Mouse (Mus musculus): Measurements from ENCODE around the gene Gpr61. TPM values are rescaled to one million over a fixed set of nuclear protein-coding genes. Genes with fewer than 3 reads are reported as not detected.

Gpr61 gene
- polyA plus RNA-seq (2015; fragmentation: Nextera tagmentation; extraction: Ambion mirVana), result 6.1 and 6.4 TPM in 2 replicates

DNA sequence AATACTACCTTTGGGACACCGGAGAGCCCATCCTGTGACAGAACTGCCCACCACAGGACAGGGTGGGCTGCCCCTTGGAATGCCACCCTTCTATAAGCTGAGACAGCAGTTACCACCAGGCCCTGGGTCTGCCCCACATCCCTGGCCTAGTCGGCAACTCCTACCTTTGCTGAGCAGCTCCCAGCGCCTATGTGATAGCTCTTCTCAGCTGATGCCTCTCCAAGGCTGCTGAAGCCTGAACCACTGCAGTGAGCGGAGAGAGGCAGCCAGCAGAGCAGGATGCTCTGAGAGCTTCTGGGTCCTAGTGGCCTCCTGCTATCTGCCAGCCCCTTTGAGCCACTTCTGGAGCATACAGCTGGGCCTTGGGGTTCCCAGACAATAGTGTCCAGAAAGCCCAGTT is at the start of gene Gpr61:
Gene Gpr61 (minus strand): TSS at position 227 of the 400 bp plus-strand sequence.
- Histone ChIP-seq H3K36me3 (no peaks in the 10 kb centered on the region), H3K27ac (replicated peaks) (peak within 1 kb of the TSS; percentile 57; the same call in 1 of the 2 replicates), H3K27me3 (no peaks in the 10 kb centered on the region), H3K4me3 (peak within 1 kb of the TSS; percentile 45), H3K9ac (peak within 1 kb of the TSS; percentile 50), H3K4me2 (peak within 1 kb of the TSS; percentile 53), H3K9me3 (no peaks in the 10 kb centered on the region), H3K4me1 (replicated peaks) (peaks cover 24% of the 10 kb centered on the region)
- peak; percentile 79 for ATAC-seq (ENCODE audit: low FRiP score, low read depth)
- WGBS, result 40% methylated on average over 4 of the region's 4 CpGs

DNA sequence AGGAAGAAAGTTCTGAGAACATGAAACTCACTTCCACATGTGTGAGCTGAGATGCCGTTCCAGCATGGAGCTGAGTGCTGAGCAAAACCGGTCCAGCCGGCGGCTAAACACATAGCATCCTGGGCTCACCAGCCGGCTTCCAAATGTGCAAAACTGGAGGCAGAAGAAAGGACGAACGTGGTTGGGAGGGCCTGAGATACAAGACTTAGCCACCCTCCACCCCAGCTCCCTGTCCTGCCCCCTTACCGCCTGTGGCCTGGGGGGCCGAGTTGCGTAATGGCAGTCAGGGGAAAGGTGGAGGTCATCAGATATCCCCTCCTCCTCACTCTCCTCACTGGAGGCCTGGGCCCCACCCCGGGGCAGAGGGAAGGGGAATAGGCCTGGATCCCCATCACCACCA is 49.8 kb upstream of the Gpr61 start:
- H3K9me3 ChIP-seq, result no peaks in the 10 kb centered on the region
- WGBS, result 93% methylated on average over 11 of the region's 11 CpGs
- H3K27me3 ChIP-seq, result no peaks in the 10 kb centered on the region
- H3K9ac ChIP-seq, result no peak overlapping the region
- ATAC-seq (ENCODE audit: low FRiP score, low read depth), result no peak
- H3K27ac ChIP-seq (replicated peaks), result no peak overlapping the region
- H3K36me3 ChIP-seq, result peaks cover 48% of the 10 kb centered on the region
- H3K4me1 ChIP-seq (replicated peaks), result peaks cover 36% of the 10 kb centered on the region
- H3K4me2 ChIP-seq, result no peak overlapping the region
- H3K4me3 ChIP-seq, result no peak overlapping the region

DNA sequence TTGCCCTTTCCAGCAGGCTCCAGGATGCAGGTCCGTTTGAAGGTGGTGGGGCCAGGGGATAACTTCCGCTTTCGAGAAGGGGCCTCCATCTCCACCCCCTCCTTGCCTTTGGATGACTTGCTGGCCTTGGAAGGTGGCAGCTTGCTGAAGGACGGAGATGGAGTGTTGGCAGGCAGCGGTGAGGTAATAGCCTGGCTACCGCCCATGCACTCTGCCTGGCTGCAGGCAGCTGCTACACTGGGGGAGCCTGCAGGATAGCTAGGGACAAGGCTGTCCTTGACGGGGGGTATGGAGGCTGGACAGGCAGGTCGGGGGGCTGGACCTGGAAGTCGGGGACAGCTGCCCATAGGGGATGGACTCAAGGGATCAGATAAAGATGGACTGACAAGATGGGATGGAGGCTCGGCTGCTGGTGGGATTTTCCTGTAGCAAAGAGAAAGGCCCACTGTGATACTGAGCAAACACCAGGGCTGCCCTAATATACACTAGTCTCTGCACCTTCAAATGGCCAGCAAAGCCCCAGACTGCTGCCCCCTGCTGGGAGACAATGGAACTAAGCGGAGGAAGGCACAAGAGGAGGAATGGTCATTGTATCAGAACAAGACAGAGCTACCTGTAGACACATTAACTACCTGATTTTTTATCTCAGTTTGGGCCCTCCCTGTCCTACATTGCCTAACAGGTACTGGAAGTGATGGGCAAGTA is 49.1 kb upstream of the Gpr61 start:
- Histone ChIP-seq H3K9ac (no peak overlapping the region), H3K27ac (replicated peaks) (no peak overlapping the region), H3K9me3 (no peaks in the 10 kb centered on the region), H3K36me3 (peaks cover 48% of the 10 kb centered on the region), H3K4me2 (no peak overlapping the region), H3K27me3 (no peaks in the 10 kb centered on the region), H3K4me1 (replicated peaks) (peaks cover 29% of the 10 kb centered on the region), H3K4me3 (no peak overlapping the region)
- ATAC-seq (ENCODE audit: low FRiP score, low read depth), result no peak
- WGBS, result 84% methylated on average over 11 of the region's 11 CpGs

DNA sequence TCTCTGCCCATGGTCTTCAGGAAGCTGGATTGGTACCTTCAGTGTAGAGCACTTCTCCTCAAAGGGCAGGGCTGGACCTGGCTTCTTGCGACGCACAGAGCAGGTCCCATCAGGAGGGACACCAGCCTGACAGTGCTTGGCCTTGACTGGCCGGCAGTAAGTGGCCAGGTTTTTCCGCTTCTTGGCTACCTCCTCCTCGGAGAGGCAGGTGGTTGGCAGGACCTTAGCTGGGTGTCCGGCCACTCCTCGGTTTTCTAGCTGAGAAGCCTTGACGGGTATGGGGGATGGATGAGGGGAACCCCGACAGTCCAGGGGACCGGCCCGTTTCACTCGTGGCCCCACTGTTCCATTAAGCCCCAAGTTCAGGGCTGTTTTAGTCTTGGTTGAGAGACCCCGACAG is 48.5 kb upstream of the Gpr61 start:
- H3K4me3 ChIP-seq, result no peak overlapping the region
- no peaks in the 10 kb centered on the region for H3K9me3 ChIP-seq
- no peak for ATAC-seq (ENCODE audit: low FRiP score, low read depth)
- H3K4me1 ChIP-seq (replicated peaks), result peaks cover 23% of the 10 kb centered on the region
- peaks cover 48% of the 10 kb centered on the region for H3K36me3 ChIP-seq
- no peak overlapping the region for H3K27ac ChIP-seq (replicated peaks)
- no peak overlapping the region for H3K9ac ChIP-seq
- no peak overlapping the region for H3K4me2 ChIP-seq
- WGBS, result 94% methylated on average over 13 of the region's 13 CpGs
- no peaks in the 10 kb centered on the region for H3K27me3 ChIP-seq

DNA sequence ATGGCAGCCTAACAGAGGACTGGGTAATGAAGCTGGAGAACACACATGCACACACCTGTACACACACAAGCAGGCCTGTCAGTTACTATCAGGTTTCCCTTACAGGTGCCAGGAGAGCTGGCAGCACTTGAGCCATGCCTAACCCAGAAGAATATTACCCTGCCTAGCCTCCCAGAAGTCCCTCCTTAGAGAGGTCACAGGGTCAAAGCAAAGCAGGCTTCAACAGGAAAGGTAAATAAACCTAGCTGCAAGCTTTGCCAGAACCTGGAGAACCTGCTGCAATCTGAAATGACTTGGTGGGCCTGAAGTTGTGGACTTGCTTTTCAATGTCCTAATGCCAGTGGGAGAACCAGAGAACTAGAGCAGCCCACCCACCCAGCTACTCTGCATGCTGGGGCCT is 47.8 kb upstream of the Gpr61 start:
- no peak for ATAC-seq (ENCODE audit: low FRiP score, low read depth)
- H3K9ac ChIP-seq, result no peak overlapping the region
- no peak overlapping the region for H3K4me3 ChIP-seq
- no peak overlapping the region for H3K4me2 ChIP-seq
- H3K36me3 ChIP-seq, result peaks cover 48% of the 10 kb centered on the region
- no peaks in the 10 kb centered on the region for H3K9me3 ChIP-seq
- no peak overlapping the region for H3K27ac ChIP-seq (replicated peaks)
- H3K4me1 ChIP-seq (replicated peaks), result peaks cover 20% of the 10 kb centered on the region
- H3K27me3 ChIP-seq, result no peaks in the 10 kb centered on the region

DNA sequence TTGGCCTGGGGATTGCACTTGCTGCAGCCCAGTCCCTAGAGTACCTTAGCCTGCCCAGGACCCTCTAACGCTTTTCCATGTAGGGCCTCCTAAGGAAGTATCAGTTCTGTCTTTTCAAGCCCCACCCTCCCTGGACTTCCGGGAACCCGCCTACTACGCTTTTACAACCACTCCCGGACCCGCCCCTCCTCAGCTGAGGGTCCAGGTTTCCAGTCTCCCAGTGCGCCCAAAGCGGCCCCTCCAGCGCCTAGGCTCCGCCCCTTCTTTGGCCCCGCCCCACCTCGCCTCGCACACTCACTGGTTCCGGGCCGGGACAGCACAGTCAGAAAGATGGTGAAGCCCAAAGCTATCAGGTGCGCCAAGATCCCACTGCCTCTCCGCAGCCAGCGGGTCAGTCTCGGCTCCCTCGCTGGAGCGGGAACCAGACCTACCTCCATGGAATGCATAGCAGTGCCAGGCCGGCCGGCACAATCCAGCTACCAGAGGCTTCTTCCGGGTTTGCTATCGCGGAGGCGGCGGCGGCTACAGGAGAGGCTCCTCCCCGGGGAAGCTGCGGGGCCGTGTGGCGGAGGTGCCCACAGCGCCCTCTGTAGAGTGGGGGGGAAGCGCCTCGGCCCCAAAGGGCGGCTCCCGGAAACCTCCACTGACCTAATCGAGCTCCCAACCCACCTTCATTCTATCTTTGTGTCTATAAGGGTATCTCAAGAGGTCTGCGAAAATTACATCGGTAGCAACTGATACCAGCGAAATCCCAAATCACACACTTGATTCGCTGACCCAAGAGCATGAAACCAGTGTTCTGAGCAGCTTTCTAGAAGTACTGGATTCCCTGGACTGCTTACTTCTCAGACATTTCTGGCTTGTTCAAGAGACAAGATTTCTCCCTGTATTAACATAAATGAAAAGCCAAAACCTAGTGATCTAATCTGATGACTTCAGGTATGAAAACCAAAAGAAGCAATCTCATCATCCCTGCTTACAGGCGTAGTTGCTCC is 45.9 kb upstream of the Gpr61 start, which contains the start of gene Cyb561d1:
Gene Cyb561d1 (minus strand): TSS at position 884 of the 995 bp plus-strand sequence.
- ATAC-seq (ENCODE audit: low FRiP score, low read depth), result peak; percentile 86
- WGBS, result 3% methylated on average over 44 of the region's 44 CpGs
- Histone ChIP-seq H3K4me3 (peak within 1 kb of the TSS; percentile 56), H3K27me3 (no peaks in the 10 kb centered on the region), H3K9me3 (no peaks in the 10 kb centered on the region), H3K36me3 (peaks cover 35% of the 10 kb centered on the region), H3K27ac (replicated peaks) (peak within 1 kb of the TSS; percentile 81), H3K4me2 (peak within 1 kb of the TSS; percentile 69), H3K4me1 (replicated peaks) (peaks cover 39% of the 10 kb centered on the region), H3K9ac (peak within 1 kb of the TSS; percentile 55)

DNA sequence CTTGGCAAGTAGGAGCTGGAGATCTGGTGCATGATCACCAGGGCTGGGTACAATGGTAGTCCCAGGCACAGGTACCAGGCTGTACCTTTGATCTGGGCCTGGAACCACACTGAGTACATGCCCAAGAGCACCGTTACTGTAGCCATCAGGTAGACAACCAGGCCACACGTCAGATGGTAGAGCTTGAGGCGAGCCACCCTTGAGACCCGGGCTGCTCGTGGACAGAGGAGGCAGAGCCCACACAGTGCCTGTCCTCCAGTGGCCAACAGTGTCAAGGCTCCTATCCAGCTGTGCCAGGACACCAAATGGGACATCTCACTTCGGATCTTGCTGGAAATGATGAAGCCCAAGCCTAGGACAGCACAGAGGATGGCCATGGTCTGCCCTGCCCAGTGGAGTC is 44.5 kb upstream of the Gpr61 start:
- whole genome bisulfite sequencing, result 97% methylated on average over 6 of the region's 6 CpGs
- Histone ChIP-seq H3K36me3 (peaks cover 21% of the 10 kb centered on the region), H3K9ac (no peak overlapping the region), H3K9me3 (no peaks in the 10 kb centered on the region), H3K27ac (replicated peaks) (no peak overlapping the region), H3K4me2 (no peak overlapping the region), H3K4me3 (no peak overlapping the region), H3K27me3 (no peaks in the 10 kb centered on the region), H3K4me1 (replicated peaks) (peaks cover 47% of the 10 kb centered on the region)
- no peak for ATAC-seq (ENCODE audit: low FRiP score, low read depth)

DNA sequence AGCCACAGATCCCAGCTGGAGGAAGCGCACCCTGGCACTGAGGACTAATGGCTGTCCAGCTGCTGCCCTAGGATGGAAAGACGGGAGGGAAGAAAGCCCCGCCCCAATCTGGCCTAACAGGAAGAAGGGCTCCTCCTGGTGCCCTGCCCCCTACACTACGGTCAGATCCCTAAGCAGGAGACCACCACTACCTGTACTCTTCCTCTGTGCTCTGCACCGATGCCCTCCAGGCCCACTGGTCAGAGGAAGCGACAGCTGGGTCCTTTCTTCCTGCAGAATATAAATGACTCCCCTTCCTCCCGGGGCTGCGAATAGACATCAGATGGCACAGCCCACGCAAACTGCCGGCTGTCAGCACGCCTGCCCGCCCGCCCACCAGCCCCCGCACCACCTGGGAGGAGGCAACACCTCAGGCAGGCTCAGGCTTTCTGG is 42.4 kb upstream of the Gpr61 start:
- no peak overlapping the region for H3K9ac ChIP-seq
- peaks cover 3% of the 10 kb centered on the region; the same call in 1 of the 2 replicates for H3K36me3 ChIP-seq
- no peaks in the 10 kb centered on the region for H3K27me3 ChIP-seq
- peak overlapping the region; percentile 28 for H3K4me2 ChIP-seq
- no peaks in the 10 kb centered on the region for H3K9me3 ChIP-seq
- H3K27ac ChIP-seq (replicated peaks), result peak overlapping the region; percentile 71
- WGBS, result 12% methylated on average over 13 of the region's 14 CpGs
- H3K4me1 ChIP-seq (replicated peaks), result peaks cover 47% of the 10 kb centered on the region
- H3K4me3 ChIP-seq, result 0 out of 2 replicates have a peak overlapping the region, but pooled peaks have one; percentile 3
- ATAC-seq (ENCODE audit: low FRiP score, low read depth), result peak; percentile 49

DNA sequence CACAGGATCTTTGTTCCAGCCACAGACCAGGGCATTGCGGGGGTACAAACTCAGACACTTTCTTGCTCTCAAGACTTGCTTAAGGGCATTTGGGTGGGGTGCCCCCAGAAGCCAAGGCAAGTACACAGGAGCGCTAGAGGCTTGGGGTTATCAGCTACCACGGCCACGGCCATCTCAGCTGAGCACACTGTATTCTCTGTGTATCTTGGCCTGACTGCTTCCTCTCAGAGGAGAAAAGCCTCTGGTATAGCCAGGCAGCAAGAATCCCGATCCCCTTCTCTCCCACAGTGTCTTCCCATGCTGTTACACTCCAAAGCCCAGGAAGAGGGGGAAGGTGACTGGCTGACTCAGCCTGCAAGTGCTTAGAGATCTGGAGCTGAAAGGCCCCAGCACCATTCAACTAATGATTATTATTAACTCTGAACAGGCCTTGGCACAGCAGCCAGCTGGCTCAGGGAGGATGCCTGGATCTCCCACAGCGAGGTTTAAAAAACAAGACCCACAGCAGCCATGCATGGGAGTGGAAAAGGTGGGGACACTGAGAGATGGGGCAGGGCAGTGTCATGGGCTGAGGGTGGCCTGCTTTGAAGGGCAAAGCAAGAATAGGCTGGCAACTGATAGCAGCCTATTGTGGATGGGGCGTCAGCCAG is 41.4 kb upstream of the Gpr61 start:
- H3K27ac ChIP-seq (replicated peaks), result peak overlapping the region; percentile 71
- 0 out of 2 replicates have a peak, but pooled peaks cover 3% of the 10 kb centered on the region for H3K36me3 ChIP-seq
- 60% methylated on average over 7 of the region's 7 CpGs for WGBS
- H3K4me3 ChIP-seq, result no peak overlapping the region
- H3K9me3 ChIP-seq, result no peaks in the 10 kb centered on the region
- ATAC-seq (ENCODE audit: low FRiP score, low read depth), result no peak
- H3K9ac ChIP-seq, result no peak overlapping the region
- H3K4me2 ChIP-seq, result peak overlapping the region; percentile 3; the same call in 1 of the 2 replicates
- no peaks in the 10 kb centered on the region for H3K27me3 ChIP-seq
- peaks cover 49% of the 10 kb centered on the region for H3K4me1 ChIP-seq (replicated peaks)

DNA sequence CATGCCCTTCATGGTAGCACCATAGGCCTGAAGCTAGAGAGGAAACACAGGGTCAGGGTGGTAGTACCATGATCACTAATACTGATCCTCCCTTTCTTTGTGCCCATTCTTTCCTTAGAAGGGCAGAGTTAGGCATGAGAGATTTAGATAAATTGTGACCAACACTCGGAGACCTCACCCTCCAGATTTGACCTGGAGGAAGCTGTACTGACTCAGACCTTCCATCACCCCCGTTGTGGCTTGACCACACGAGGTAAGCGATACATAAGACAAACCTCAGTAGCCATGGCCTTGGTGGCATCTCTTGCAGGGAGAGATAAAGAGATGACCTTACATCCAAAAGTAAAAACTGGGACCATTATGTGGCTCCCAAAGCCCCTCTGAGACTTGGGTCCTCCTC is 40.6 kb upstream of the Gpr61 start:
- Histone ChIP-seq H3K27ac (replicated peaks) (no peak overlapping the region), H3K4me1 (replicated peaks) (peaks cover 44% of the 10 kb centered on the region), H3K4me3 (no peak overlapping the region), H3K9me3 (no peaks in the 10 kb centered on the region), H3K9ac (no peak overlapping the region), H3K36me3 (0 out of 2 replicates have a peak, but pooled peaks cover 3% of the 10 kb centered on the region), H3K27me3 (no peaks in the 10 kb centered on the region), H3K4me2 (no peak overlapping the region)
- WGBS, result 81% methylated on average over 4 of the region's 4 CpGs
- no peak for ATAC-seq (ENCODE audit: low FRiP score, low read depth)

DNA sequence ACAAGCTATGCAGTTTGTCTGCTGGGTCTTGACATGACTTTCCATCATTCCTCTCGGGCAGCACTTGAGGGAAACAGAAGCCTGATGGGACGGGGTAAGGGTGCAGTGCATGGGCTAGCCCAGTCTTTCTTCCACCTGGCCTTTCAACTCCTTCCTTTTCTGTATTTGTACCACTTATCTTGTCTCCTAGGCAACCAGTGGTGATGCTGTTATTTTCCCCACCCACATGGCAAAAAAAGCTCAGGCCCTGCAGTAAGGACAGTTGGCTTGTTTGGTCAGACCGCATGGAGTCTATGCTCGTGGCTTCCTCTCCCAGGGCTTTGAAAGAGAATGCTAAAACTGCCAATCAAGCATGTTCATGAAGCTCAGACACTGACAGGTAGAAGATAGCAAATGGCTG is 39.0 kb upstream of the Gpr61 start:
- WGBS, result 73% methylated on average over 4 of the region's 4 CpGs
- H3K4me1 ChIP-seq (replicated peaks), result peaks cover 50% of the 10 kb centered on the region

More for the DNA sequence above, 39.0 kb upstream of the Gpr61 start:
- H3K4me2 ChIP-seq, result no peak overlapping the region
- no peaks in the 10 kb centered on the region for H3K27me3 ChIP-seq
- H3K9me3 ChIP-seq, result no peaks in the 10 kb centered on the region
- no peak overlapping the region for H3K27ac ChIP-seq (replicated peaks)
- no peak overlapping the region for H3K4me3 ChIP-seq
- 0 out of 2 replicates have a peak, but pooled peaks cover 3% of the 10 kb centered on the region for H3K36me3 ChIP-seq
- ATAC-seq (ENCODE audit: low FRiP score, low read depth), result no peak
- H3K9ac ChIP-seq, result no peak overlapping the region
